Mouse (Mus musculus): ENCODE data around the gene Atg16l2.

GRCm38 (mm10) chr7:101292696-101293095, 9.4 kb downstream of the Atg16l2 start:
- no peak for TF ChIP-seq CTCF (IDR thresholded peaks at IDR 0.05; ENCODE audit: low read depth, low read length)
- TF ChIP-seq POLR2A (IDR thresholded peaks at IDR 0.05; ENCODE audit: borderline replicate concordance, low read depth, low read length) = no peak

Data from bone marrow macrophage, adult 2 months (primary cell).